Mouse (Mus musculus): ENCODE measurements around the gene Abca13. TPM values are rescaled to one million over a fixed set of nuclear protein-coding genes. Genes with fewer than 3 reads are reported as not detected.
"Not testable (repeated sequence)": the region's sequence is repeated elsewhere in the genome, so short reads cannot be mapped to it uniquely, and the experiment has no call there.

Abca13 gene
- polyA plus RNA-seq, 1 experiment from 2014 or later: 0.01 TPM

DNA sequence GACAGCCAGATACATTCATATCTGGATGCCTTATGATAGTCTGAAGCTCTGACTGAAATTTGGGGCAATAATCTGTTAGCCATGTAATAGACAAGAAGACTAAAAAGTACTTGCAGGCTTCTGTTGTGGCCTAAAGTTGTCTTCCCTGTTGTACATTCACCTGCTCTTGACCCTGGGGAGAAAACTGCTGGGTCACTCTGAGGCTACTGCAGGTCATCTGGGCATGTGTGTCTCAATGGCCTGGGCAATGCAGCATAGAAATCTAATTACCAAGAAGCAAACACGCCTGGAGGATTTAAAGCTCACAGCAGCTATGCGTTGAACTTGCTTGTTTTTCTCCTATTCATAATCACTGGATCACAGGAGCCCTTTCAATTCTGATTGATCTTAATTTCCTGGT, 8.1 kb downstream of the Abca13 start:
- Histone ChIP-seq H3K4me1 (no peaks in the 10 kb centered on the region), H3K4me3 (no peak overlapping the region), H3K4me2 (no peak overlapping the region), H3K27ac (replicated peaks) (no peak overlapping the region), H3K9ac (no peak overlapping the region), H3K9me3 (no peaks in the 10 kb centered on the region), H3K27me3 (replicated peaks) (no peaks in the 10 kb centered on the region), H3K36me3 (no peaks in the 10 kb centered on the region)
- ATAC-seq (ENCODE audit: extremely low read depth, insufficient number of reproducible peaks, low FRiP score, low TSS enrichment): no peak
- WGBS: 58% methylated on average over 2 of the region's 2 CpGs

DNA sequence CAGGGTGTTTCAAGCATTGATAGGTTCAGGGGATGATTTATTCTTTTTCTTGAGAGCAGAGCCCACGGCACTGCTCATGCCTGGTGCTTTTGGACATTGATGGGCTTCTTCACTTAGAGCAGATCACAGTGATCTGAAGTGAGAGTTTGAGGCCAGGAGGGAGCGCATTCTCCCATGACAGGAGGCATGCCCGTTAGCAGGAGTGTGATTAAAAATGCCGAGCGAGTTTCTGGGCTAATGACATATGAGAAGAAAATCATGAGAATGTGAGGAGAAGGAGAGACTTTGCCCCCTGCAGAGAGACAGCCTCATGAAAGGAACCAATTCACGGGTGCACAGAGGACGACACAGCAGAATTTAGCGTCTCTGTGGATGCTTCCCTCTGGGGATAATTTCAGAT, 19.0 kb downstream of the Abca13 start:
- no peaks in the 10 kb centered on the region for H3K27me3 ChIP-seq (replicated peaks)
- no peaks in the 10 kb centered on the region for H3K4me1 ChIP-seq
- H3K9ac ChIP-seq: no peak overlapping the region
- H3K4me3 ChIP-seq: no peak overlapping the region
- no peaks in the 10 kb centered on the region for H3K9me3 ChIP-seq
- WGBS: 66% methylated on average over 8 of the region's 8 CpGs
- H3K27ac ChIP-seq (replicated peaks): no peak overlapping the region
- H3K4me2 ChIP-seq: no peak overlapping the region
- ATAC-seq (ENCODE audit: extremely low read depth, insufficient number of reproducible peaks, low FRiP score, low TSS enrichment): no peak
- H3K36me3 ChIP-seq: no peaks in the 10 kb centered on the region

GRCm38 (mm10) chr11:9213580-9213979, 21.8 kb downstream of the Abca13 start:
- Histone ChIP-seq H3K9me3 (no peaks in the 10 kb centered on the region), H3K27ac (replicated peaks) (no peak overlapping the region), H3K27me3 (replicated peaks) (no peaks in the 10 kb centered on the region), H3K9ac (no peak overlapping the region), H3K4me2 (no peak overlapping the region), H3K36me3 (no peaks in the 10 kb centered on the region), H3K4me1 (no peaks in the 10 kb centered on the region), H3K4me3 (no peak overlapping the region)
- 78% methylated on average over 9 of the region's 9 CpGs for WGBS
- ATAC-seq (ENCODE audit: extremely low read depth, insufficient number of reproducible peaks, low FRiP score, low TSS enrichment): no peak

- 35% methylated on average over 4 of the region's 4 CpGs for WGBS
- no peak for ATAC-seq (ENCODE audit: extremely low read depth, insufficient number of reproducible peaks, low FRiP score, low TSS enrichment)
- Histone ChIP-seq H3K4me1 (no peaks in the 10 kb centered on the region), H3K9me3 (no peaks in the 10 kb centered on the region), H3K27me3 (replicated peaks) (no peaks in the 10 kb centered on the region), H3K9ac (no peak overlapping the region), H3K27ac (replicated peaks) (no peak overlapping the region), H3K36me3 (no peaks in the 10 kb centered on the region), H3K4me2 (no peak overlapping the region), H3K4me3 (no peak overlapping the region)
Measured at GRCm38 (mm10) chr11:9216252-9216651, 24.5 kb downstream of the Abca13 start.

- Histone ChIP-seq H3K4me3 (no peak overlapping the region), H3K9ac (no peak overlapping the region), H3K27me3 (replicated peaks) (no peaks in the 10 kb centered on the region), H3K27ac (replicated peaks) (no peak overlapping the region), H3K36me3 (no peaks in the 10 kb centered on the region), H3K9me3 (no peaks in the 10 kb centered on the region), H3K4me2 (no peak overlapping the region), H3K4me1 (no peaks in the 10 kb centered on the region)
- ATAC-seq (ENCODE audit: extremely low read depth, insufficient number of reproducible peaks, low FRiP score, low TSS enrichment): no peak
- WGBS: 80% methylated on average over 3 of the region's 3 CpGs
Measured at GRCm38 (mm10) chr11:9220501-9220900, 28.8 kb downstream of the Abca13 start.

DNA sequence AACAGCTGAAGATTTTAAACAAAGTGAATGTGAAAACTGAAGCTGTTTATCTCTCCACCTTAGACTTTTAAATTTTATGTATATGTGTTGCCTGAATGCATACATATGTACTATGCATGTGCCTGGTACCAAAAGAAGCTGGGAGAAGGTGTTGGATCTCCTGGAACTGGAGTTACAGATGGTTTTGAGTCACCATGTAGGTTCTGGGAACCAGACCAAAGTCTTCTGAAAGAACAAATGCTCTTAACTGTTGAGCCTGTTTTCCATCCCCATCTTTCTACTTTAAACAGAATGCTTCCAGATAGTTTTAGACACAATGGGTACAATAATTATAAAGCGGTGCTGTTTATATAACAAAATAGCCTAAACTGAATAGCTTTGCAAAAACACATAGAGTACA, 29.9 kb downstream of the Abca13 start:
- Histone ChIP-seq H3K9ac (no peak overlapping the region), H3K4me1 (no peaks in the 10 kb centered on the region), H3K27ac (replicated peaks) (no peak overlapping the region), H3K9me3 (no peaks in the 10 kb centered on the region), H3K4me3 (no peak overlapping the region), H3K4me2 (no peak overlapping the region), H3K27me3 (replicated peaks) (no peaks in the 10 kb centered on the region), H3K36me3 (no peaks in the 10 kb centered on the region)
- WGBS: 86% methylated on average over 1 of the region's 1 CpGs
- ATAC-seq (ENCODE audit: extremely low read depth, insufficient number of reproducible peaks, low FRiP score, low TSS enrichment): no peak

DNA sequence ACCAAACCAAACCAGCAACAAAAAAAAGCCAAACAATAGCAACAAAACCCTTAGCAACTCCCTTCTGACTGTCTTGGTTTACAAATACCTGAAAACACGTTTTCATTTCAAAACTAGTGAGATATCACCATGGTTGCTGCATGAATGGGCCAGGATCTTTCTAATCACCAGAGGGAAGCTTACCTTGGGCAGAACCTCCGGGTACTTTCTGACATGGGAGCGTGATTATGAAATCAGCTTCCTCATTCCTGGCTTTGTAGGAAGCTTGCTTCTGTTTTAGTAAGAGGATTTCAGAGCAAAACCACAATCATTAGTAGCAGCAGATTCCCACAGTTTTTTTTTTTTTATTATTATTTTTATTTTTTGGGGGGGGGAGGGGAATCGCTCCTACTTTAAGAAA, 34.7 kb downstream of the Abca13 start:
- no peaks in the 10 kb centered on the region for H3K27me3 ChIP-seq (replicated peaks)
- H3K9me3 ChIP-seq: no peaks in the 10 kb centered on the region
- ATAC-seq (ENCODE audit: extremely low read depth, insufficient number of reproducible peaks, low FRiP score, low TSS enrichment): no peak
- no peak overlapping the region for H3K9ac ChIP-seq
- H3K4me1 ChIP-seq: no peaks in the 10 kb centered on the region
- H3K4me2 ChIP-seq: no peak overlapping the region
- H3K27ac ChIP-seq (replicated peaks): no peak overlapping the region
- no peaks in the 10 kb centered on the region for H3K36me3 ChIP-seq
- H3K4me3 ChIP-seq: no peak overlapping the region
- WGBS: 63% methylated on average over 4 of the region's 4 CpGs

DNA sequence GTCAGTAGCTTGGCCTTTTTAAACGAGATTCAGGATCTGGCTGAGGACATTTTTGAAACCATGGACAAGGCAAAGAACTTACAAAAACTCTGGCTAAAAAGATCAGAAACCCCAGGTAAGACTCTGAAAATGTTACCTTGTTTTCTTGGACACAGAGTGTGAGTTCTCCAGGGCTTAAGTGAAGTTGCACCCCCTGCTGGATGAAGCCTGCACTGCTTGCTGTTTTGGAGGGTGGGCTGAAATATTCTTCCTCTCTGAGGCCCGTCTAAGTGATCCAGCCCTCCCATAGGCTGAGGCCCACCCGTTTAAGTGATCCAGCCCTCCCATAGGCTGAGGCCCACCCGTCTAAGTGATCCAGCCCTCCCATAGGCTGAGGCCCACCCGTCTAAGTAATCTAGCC, 57.9 kb downstream of the Abca13 start:
- not testable (repeated sequence) for H3K4me1 ChIP-seq; H3K4me3 ChIP-seq; H3K4me2 ChIP-seq; ATAC-seq (ENCODE audit: extremely low read depth, insufficient number of reproducible peaks, low FRiP score, low TSS enrichment); H3K36me3 ChIP-seq; H3K27ac ChIP-seq (replicated peaks); H3K27me3 ChIP-seq (replicated peaks); H3K9me3 ChIP-seq; H3K9ac ChIP-seq
- 74% methylated on average over 5 of the region's 5 CpGs for WGBS

GRCm38 (mm10) chr11:9263072-9263471, 71.3 kb downstream of the Abca13 start:
- not testable (repeated sequence) for H3K27ac ChIP-seq (replicated peaks); H3K4me1 ChIP-seq; H3K4me3 ChIP-seq; H3K36me3 ChIP-seq; H3K4me2 ChIP-seq; H3K9me3 ChIP-seq; H3K9ac ChIP-seq; ATAC-seq (ENCODE audit: extremely low read depth, insufficient number of reproducible peaks, low FRiP score, low TSS enrichment); H3K27me3 ChIP-seq (replicated peaks)
- WGBS: 55% methylated on average over 3 of the region's 3 CpGs

DNA sequence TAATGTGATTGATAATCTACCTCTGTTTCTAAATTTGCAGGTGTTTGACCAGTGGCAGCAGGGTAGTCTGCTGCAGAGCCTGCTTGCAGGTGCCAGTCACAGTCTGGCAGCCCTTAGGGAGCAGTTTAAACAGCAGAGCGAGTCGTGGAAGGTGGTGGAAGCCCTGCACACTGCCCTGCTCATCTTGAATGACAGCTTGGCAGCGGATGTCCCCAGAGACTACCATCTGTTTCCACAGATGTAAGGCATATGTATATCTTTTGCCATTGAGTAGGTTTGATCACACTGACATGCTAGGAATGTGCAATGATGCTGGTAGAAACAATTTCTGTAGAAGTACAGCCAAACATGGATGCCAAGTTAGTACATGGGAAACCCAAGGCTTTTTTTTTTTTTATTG, 77.3 kb downstream of the Abca13 start:
- H3K4me1 ChIP-seq: no peaks in the 10 kb centered on the region
- H3K9me3 ChIP-seq: no peaks in the 10 kb centered on the region
- 65% methylated on average over 3 of the region's 3 CpGs for WGBS
- no peak overlapping the region for H3K4me3 ChIP-seq
- no peak overlapping the region for H3K4me2 ChIP-seq
- no peaks in the 10 kb centered on the region for H3K36me3 ChIP-seq
- no peak overlapping the region for H3K9ac ChIP-seq
- H3K27me3 ChIP-seq (replicated peaks): no peaks in the 10 kb centered on the region
- H3K27ac ChIP-seq (replicated peaks): no peak overlapping the region
- no peak for ATAC-seq (ENCODE audit: extremely low read depth, insufficient number of reproducible peaks, low FRiP score, low TSS enrichment)

DNA sequence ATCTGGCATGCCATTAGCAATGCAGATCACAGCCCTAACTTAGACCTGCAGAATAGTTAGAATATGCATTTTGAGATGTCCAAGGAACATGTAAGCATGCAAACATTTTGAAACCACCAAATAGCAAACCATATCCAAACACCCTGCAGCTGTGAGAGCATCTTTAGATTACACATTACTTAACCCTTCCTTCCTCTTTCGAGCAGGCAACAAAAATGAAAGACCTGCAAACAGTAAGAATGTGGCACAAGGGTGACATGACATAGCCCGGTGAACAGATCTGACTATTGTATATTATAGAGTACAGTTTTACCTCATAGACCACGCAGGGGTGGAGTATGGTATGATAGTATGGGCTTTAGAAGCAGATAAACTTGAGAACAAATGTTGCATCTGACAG, 93.5 kb downstream of the Abca13 start:
- ATAC-seq (ENCODE audit: extremely low read depth, insufficient number of reproducible peaks, low FRiP score, low TSS enrichment): no peak
- H3K9ac ChIP-seq: no peak overlapping the region

DNA sequence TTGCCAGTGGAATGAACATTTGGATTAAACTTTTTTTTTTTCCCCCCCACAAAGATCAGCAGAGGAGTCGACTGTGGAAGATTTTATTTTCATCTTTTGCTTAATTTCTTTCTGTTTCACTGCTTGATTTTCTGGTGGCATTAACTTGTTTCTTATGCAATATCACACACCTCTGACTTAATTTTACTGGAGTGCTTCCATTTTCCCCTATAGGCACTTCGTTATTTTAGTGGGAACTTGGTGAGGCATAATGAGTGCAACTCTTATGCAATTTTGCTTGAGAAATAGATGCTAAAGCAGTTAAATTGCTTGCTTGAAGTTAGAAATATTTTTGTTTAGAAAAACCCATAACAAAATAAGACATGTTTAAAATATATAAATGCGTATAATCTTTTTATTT, 94.0 kb downstream of the Abca13 start:
- no peaks in the 10 kb centered on the region for H3K9me3 ChIP-seq
- 78% methylated on average over 3 of the region's 3 CpGs for WGBS
- ATAC-seq (ENCODE audit: extremely low read depth, insufficient number of reproducible peaks, low FRiP score, low TSS enrichment): no peak
- no peaks in the 10 kb centered on the region for H3K27me3 ChIP-seq (replicated peaks)
- no peaks in the 10 kb centered on the region for H3K36me3 ChIP-seq
- no peak overlapping the region for H3K4me3 ChIP-seq
- no peak overlapping the region for H3K27ac ChIP-seq (replicated peaks)
- no peaks in the 10 kb centered on the region for H3K4me1 ChIP-seq
- H3K9ac ChIP-seq: no peak overlapping the region
- H3K4me2 ChIP-seq: no peak overlapping the region

More for the DNA sequence above, 93.5 kb downstream of the Abca13 start:
- no peaks in the 10 kb centered on the region for H3K36me3 ChIP-seq
- 65% methylated on average over 3 of the region's 3 CpGs for WGBS
- H3K4me2 ChIP-seq: no peak overlapping the region
- no peaks in the 10 kb centered on the region for H3K4me1 ChIP-seq
- no peaks in the 10 kb centered on the region for H3K27me3 ChIP-seq (replicated peaks)
- no peak overlapping the region for H3K4me3 ChIP-seq
- no peak overlapping the region for H3K27ac ChIP-seq (replicated peaks)
- H3K9me3 ChIP-seq: no peaks in the 10 kb centered on the region

- H3K4me1 ChIP-seq: no peaks in the 10 kb centered on the region
- no peak overlapping the region for H3K4me2 ChIP-seq
- no peaks in the 10 kb centered on the region for H3K27me3 ChIP-seq (replicated peaks)
- no peaks in the 10 kb centered on the region for H3K36me3 ChIP-seq
- H3K9ac ChIP-seq: no peak overlapping the region
- 69% methylated on average over 7 of the region's 7 CpGs for WGBS
- H3K9me3 ChIP-seq: no peaks in the 10 kb centered on the region
- H3K4me3 ChIP-seq: no peak overlapping the region
- H3K27ac ChIP-seq (replicated peaks): no peak overlapping the region
- ATAC-seq (ENCODE audit: extremely low read depth, insufficient number of reproducible peaks, low FRiP score, low TSS enrichment): no peak
Measured at GRCm38 (mm10) chr11:9291168-9291567, 99.4 kb downstream of the Abca13 start.

All from heart, embryonic 13.5 days (tissue).